Mouse (Mus musculus) neural tube, embryonic 12.5 days (tissue): ENCODE measurements at regions not wholly inside any gene's neighbourhood (a gene's known extent, or its start where the extent isn't known, plus 50 kb on each side); places are given as distances from the start of the nearest gene placed in this dataset.

Source experiments
- ATAC-seq: fragments of 200-750 bp; cut with Nextera tagmentation; 2 replicates; pipeline ENCODE4 v1.8.0; 2017; ENCODE audit warnings: low read depth, mild to moderate bottlenecking, moderate TSS enrichment, moderate library complexity; ENCODE audit not compliant: low FRiP score
- H3K27ac ChIP-seq: fragments of 300-500 bp; sonication (generic); 2 replicates; pipeline ENCODE4 v1.5.1; 2016
- H3K27me3 ChIP-seq: fragments of 300-500 bp; sonication (generic); replicated peaks from 2 replicates; pipeline ENCODE4 v1.6.1; 2016; ENCODE audit warnings: mild to moderate bottlenecking
- H3K36me3 ChIP-seq: fragments of 300-500 bp; sonication (generic); 2 replicates; pipeline ENCODE4 v1.6.1; 2016; ENCODE audit warnings: mild to moderate bottlenecking
- H3K4me1 ChIP-seq: fragments of 300-500 bp; sonication (generic); 2 replicates; pipeline ENCODE4 v1.6.1; 2016
- H3K4me2 ChIP-seq: fragments of 300-500 bp; sonication (generic); replicated peaks from 2 replicates; pipeline ENCODE4 v1.6.1; 2016; ENCODE audit warnings: mild to moderate bottlenecking
- H3K4me3 ChIP-seq: fragments of 300-500 bp; sonication (generic); 2 replicates; pipeline ENCODE4 v1.5.1; 2016
- H3K9ac ChIP-seq: fragments of 300-500 bp; sonication (generic); 2 replicates; pipeline ENCODE4 v1.6.1; 2016; ENCODE audit warnings: mild to moderate bottlenecking
- H3K9me3 ChIP-seq: fragments of 300-500 bp; sonication (generic); 2 replicates; pipeline ENCODE4 v1.6.1; 2016; ENCODE audit warnings: mild to moderate bottlenecking
- WGBS: fragments of 180-500 bp; shearing (Covaris S2); methylation state at CpG from one replicate; pipeline ENCODE4 v1.1.7; 2016; 5-methylcytosine and 5-hydroxymethylcytosine counted together

- H3K9me3 ChIP-seq, result no peaks in the 10 kb centered on the region
- ATAC-seq, result no peak
- no peak overlapping the region for H3K9ac ChIP-seq
- H3K27me3 ChIP-seq, result no peaks in the 10 kb centered on the region
- no peak overlapping the region for H3K4me3 ChIP-seq
- H3K27ac ChIP-seq, result no peak overlapping the region
- no peaks in the 10 kb centered on the region for H3K4me1 ChIP-seq
- H3K36me3 ChIP-seq, result no peaks in the 10 kb centered on the region
- no peak overlapping the region for H3K4me2 ChIP-seq
These were observed 285.5 kb upstream of the Klf12 start for GRCm38 (mm10) chr14:100570026-100570425.

- Histone ChIP-seq H3K4me3 (no peak overlapping the region), H3K9ac (no peak overlapping the region), H3K9me3 (no peaks in the 10 kb centered on the region), H3K27ac (no peak overlapping the region), H3K4me2 (no peak overlapping the region), H3K36me3 (no peaks in the 10 kb centered on the region), H3K27me3 (no peaks in the 10 kb centered on the region), H3K4me1 (peaks cover 3% of the 10 kb centered on the region; the same call in 1 of the 2 replicates)
- WGBS, result 90% methylated on average over 3 of the region's 3 CpGs
- no peak for ATAC-seq
These were observed 277.4 kb upstream of the Klf12 start for GRCm38 (mm10) chr14:100561884-100562283.

DNA sequence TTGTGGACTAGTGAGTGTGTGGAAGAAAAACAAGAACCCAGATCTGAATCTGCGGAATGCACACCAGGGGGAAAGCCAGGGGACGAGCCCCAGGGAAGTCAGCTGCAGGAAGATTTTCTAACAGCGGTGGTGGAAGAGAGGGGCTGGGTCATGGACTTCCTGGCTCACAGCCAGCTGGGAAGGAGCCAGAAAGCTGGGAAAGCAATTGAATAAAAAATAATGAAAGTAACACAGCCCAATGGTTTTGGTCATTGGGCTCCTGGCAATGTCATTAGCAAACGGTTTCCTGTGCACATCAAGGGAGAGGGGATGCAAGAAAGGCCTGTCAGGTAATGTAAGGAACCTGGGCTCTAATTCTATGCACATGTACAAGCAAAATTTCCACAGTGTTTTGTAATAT, 273.9 kb upstream of the Klf12 start:
- Histone ChIP-seq H3K9ac (no peak overlapping the region), H3K4me2 (no peak overlapping the region), H3K9me3 (no peaks in the 10 kb centered on the region), H3K4me3 (no peak overlapping the region), H3K27me3 (no peaks in the 10 kb centered on the region), H3K4me1 (peaks cover 3% of the 10 kb centered on the region; the same call in 1 of the 2 replicates), H3K27ac (no peak overlapping the region), H3K36me3 (no peaks in the 10 kb centered on the region)
- 10% methylated on average over 4 of the region's 4 CpGs for WGBS
- ATAC-seq, result peak; percentile 63; the same call in 1 of the 2 replicates

DNA sequence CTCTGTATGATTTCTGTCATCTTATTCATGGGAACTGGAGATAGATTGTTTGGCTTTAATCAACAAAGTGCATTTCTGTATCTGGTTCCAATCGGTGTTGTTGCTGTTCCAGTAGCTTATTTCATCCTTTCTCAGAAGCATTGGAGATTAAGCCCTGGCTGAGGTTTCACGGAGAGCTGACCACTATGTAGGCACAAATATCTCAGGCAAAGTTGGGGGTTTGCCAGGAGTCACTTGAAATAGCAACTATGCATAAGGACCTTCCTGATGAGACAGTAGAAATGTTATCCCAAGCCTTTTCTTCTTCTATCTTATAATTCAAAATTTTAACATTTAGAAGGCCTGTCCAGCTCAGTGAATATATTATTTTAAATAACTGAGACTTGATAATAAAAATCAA, 268.0 kb upstream of the Klf12 start:
- Histone ChIP-seq H3K9me3 (no peaks in the 10 kb centered on the region), H3K4me3 (no peak overlapping the region), H3K27ac (no peak overlapping the region), H3K27me3 (no peaks in the 10 kb centered on the region), H3K4me1 (no peaks in the 10 kb centered on the region), H3K36me3 (no peaks in the 10 kb centered on the region), H3K4me2 (no peak overlapping the region), H3K9ac (no peak overlapping the region)
- WGBS, result 87% methylated on average over 2 of the region's 2 CpGs
- no peak for ATAC-seq

DNA sequence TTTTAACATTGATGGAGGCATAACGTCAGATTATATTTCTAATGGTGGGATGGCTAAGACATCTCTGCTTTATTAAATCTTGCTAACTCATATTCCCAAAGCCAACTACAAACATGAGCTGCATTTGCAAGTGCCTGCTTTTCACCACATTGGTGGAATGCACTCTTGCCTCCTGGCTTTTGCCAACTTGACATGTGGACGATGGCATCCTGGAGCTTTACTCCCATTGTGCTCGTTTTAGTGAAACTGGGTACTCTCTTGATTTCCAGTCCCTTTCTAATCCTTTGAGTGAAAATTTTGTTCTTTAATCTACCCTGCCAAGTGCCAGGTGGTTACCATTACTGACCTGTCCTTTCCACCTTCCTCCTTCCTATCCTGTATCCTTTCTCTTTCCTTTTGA, 265.8 kb upstream of the Klf12 start:
- Histone ChIP-seq H3K36me3 (no peaks in the 10 kb centered on the region), H3K27me3 (no peaks in the 10 kb centered on the region), H3K4me1 (no peaks in the 10 kb centered on the region), H3K4me3 (no peak overlapping the region), H3K4me2 (no peak overlapping the region), H3K27ac (no peak overlapping the region), H3K9ac (no peak overlapping the region), H3K9me3 (no peaks in the 10 kb centered on the region)
- 82% methylated on average over 3 of the region's 3 CpGs for WGBS
- no peak for ATAC-seq

GRCm38 (mm10) chr14:100530217-100530616, 245.7 kb upstream of the Klf12 start:
- Histone ChIP-seq H3K9ac (no peak overlapping the region), H3K36me3 (no peaks in the 10 kb centered on the region), H3K9me3 (no peaks in the 10 kb centered on the region), H3K4me2 (no peak overlapping the region), H3K4me3 (no peak overlapping the region), H3K4me1 (no peaks in the 10 kb centered on the region), H3K27ac (no peak overlapping the region), H3K27me3 (no peaks in the 10 kb centered on the region)
- 90% methylated on average over 2 of the region's 2 CpGs for WGBS
- ATAC-seq, result no peak

DNA sequence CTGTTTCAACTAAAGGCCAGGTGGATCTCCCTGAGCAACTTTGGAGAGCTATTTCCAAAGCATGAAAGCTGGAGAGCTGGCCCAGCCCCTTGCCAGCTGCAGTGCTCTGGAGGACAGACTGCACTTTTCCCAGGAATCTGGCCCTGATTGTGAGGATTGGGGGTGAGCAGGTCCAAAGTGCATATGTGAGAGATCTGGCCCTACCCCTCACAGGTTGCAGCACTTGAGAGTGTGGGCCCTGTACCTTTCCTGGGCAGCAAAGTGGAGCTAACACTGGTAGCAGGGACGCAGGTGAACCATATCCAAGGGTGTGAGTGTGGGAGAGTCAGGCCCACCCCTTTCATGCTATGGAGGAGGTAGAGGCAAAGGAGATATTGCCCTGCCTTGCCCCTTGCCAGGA, 245.3 kb upstream of the Klf12 start:
- no peak for ATAC-seq
- H3K9me3 ChIP-seq, result no peaks in the 10 kb centered on the region
- no peak overlapping the region for H3K4me3 ChIP-seq
- H3K36me3 ChIP-seq, result no peaks in the 10 kb centered on the region
- no peak overlapping the region for H3K27ac ChIP-seq
- no peaks in the 10 kb centered on the region for H3K27me3 ChIP-seq
- H3K9ac ChIP-seq, result no peak overlapping the region
- no peak overlapping the region for H3K4me2 ChIP-seq
- 95% methylated on average over 1 of the region's 1 CpGs for WGBS
- H3K4me1 ChIP-seq, result no peaks in the 10 kb centered on the region

GRCm38 (mm10) chr14:100509396-100509795, 224.9 kb upstream of the Klf12 start:
- no peak overlapping the region for H3K4me3 ChIP-seq
- no peak overlapping the region for H3K9ac ChIP-seq
- H3K27ac ChIP-seq, result no peak overlapping the region
- no peak overlapping the region for H3K4me2 ChIP-seq
- H3K9me3 ChIP-seq, result no peaks in the 10 kb centered on the region
- H3K27me3 ChIP-seq, result no peaks in the 10 kb centered on the region
- whole genome bisulfite sequencing, result 60% methylated on average over 2 of the region's 2 CpGs
- H3K4me1 ChIP-seq, result no peaks in the 10 kb centered on the region
- H3K36me3 ChIP-seq, result no peaks in the 10 kb centered on the region
- ATAC-seq, result no peak

GRCm38 (mm10) chr14:100508087-100508486, 223.6 kb upstream of the Klf12 start:
- H3K9ac ChIP-seq, result no peak overlapping the region
- H3K9me3 ChIP-seq, result no peaks in the 10 kb centered on the region
- no peaks in the 10 kb centered on the region for H3K27me3 ChIP-seq
- H3K36me3 ChIP-seq, result no peaks in the 10 kb centered on the region
- WGBS, result 91% methylated on average over 3 of the region's 3 CpGs
- ATAC-seq, result no peak
- H3K4me2 ChIP-seq, result no peak overlapping the region
- H3K4me1 ChIP-seq, result no peaks in the 10 kb centered on the region
- H3K4me3 ChIP-seq, result no peak overlapping the region
- no peak overlapping the region for H3K27ac ChIP-seq

- Histone ChIP-seq H3K4me1 (no peaks in the 10 kb centered on the region), H3K4me2 (no peak overlapping the region), H3K36me3 (no peaks in the 10 kb centered on the region), H3K4me3 (no peak overlapping the region), H3K27ac (no peak overlapping the region), H3K9ac (no peak overlapping the region), H3K27me3 (no peaks in the 10 kb centered on the region), H3K9me3 (no peaks in the 10 kb centered on the region)
- no peak for ATAC-seq
These were observed 223.1 kb upstream of the Klf12 start for GRCm38 (mm10) chr14:100507616-100508015.

DNA sequence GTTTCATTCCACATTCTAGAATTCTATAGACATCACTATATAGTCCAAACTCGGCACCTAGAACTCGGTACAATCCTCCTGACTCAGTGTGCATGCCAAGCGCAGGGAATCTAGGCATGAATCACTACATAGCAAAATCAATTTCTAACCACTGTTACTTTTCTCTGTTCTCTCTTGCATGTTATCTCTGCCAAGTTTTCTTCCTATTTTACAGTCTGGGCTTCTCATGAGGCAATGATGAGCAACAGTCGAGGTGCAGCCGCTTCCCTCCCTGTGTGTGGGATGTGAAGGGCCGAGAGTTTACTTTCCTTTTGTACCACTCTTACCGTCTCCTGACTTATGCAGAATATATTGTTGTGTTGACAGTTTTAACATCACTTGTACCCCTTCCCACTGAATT, 204.4 kb upstream of the Klf12 start:
- Histone ChIP-seq H3K27me3 (no peaks in the 10 kb centered on the region), H3K4me3 (no peak overlapping the region), H3K9me3 (no peaks in the 10 kb centered on the region), H3K36me3 (no peaks in the 10 kb centered on the region), H3K4me2 (no peak overlapping the region), H3K4me1 (no peaks in the 10 kb centered on the region), H3K9ac (no peak overlapping the region), H3K27ac (no peak overlapping the region)
- 89% methylated on average over 7 of the region's 7 CpGs for WGBS
- ATAC-seq, result no peak

DNA sequence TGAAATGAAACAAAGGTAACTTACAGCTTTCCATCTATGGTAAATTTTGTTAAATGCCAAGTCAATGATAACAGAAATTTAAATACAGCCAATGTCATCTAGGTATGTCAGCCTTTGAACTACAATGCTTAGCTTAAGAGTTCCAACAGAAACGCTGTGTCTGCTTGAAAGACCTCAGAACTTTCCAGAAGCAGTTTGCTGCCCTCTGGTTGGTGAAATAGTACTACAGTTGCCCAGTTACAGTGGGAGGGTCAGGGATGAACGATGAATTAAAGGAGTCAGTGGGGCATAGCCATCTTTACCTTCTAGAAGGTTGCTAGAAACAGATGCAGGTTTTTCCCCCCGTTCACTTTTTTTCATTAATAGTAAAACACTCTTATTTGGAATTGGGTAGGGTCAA, 201.0 kb upstream of the Klf12 start:
- Histone ChIP-seq H3K27me3 (no peaks in the 10 kb centered on the region), H3K9ac (no peak overlapping the region), H3K9me3 (no peaks in the 10 kb centered on the region), H3K4me3 (no peak overlapping the region), H3K4me1 (no peaks in the 10 kb centered on the region), H3K36me3 (no peaks in the 10 kb centered on the region), H3K4me2 (no peak overlapping the region), H3K27ac (no peak overlapping the region)
- 79% methylated on average over 3 of the region's 3 CpGs for WGBS
- ATAC-seq, result no peak

DNA sequence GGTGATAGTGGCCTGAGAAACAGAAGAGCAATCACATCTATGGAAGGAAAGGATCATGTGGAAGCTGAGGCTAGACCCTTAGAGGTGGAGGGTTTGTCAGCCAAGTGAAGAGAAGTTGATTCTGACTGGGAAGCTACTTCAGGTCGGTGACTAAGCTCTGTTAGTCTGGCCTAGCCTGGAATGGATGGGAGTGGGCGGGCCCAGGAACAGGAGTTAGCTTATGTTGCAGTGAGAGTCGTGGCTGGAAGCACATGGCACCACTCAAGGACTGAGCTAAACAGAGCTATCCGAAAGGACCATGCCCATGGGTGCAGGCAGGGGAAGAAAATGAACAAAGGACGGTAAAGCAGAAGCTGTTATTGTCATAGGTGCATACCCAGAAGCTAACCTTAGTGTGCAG, 199.6 kb upstream of the Klf12 start:
- Histone ChIP-seq H3K4me2 (no peak overlapping the region), H3K4me1 (no peaks in the 10 kb centered on the region), H3K27me3 (no peaks in the 10 kb centered on the region), H3K4me3 (no peak overlapping the region), H3K36me3 (no peaks in the 10 kb centered on the region), H3K9ac (no peak overlapping the region), H3K27ac (no peak overlapping the region), H3K9me3 (no peaks in the 10 kb centered on the region)
- WGBS, result 74% methylated on average over 5 of the region's 5 CpGs
- no peak for ATAC-seq
